Mouse (Mus musculus) ES-Bruce4 (cell line): ENCODE measurements around the gene Ctrc. TPM values are rescaled to one million over a fixed set of nuclear protein-coding genes. Genes with fewer than 3 reads are reported as not detected.

Source experiments
- H3K27ac ChIP-seq: 2 replicates; pipeline ENCODE4 v1.5.1; 2012; ENCODE audit warnings: low read length, inconsistent platforms; ENCODE audit not compliant: insufficient read depth
- H3K27me3 ChIP-seq: 2 replicates; pipeline ENCODE4 v1.6.1; 2012; ENCODE audit warnings: mild to moderate bottlenecking, low read length, inconsistent platforms; ENCODE audit not compliant: control insufficient read depth, poor library complexity, insufficient read depth, severe bottlenecking
- H3K36me3 ChIP-seq: 2 replicates; pipeline ENCODE4 v1.6.1; 2012; ENCODE audit warnings: inconsistent platforms, mild to moderate bottlenecking, low read length, moderate library complexity; ENCODE audit not compliant: control insufficient read depth, poor library complexity, insufficient read depth, severe bottlenecking
- H3K4me1 ChIP-seq: one replicate; pipeline ENCODE4 v1.8.1; 2011; ENCODE audit warnings: low read length; ENCODE audit not compliant: control insufficient read depth, insufficient read depth
- H3K4me3 ChIP-seq: 2 replicates; pipeline ENCODE4 v1.5.1; 2011; ENCODE audit warnings: low read depth, mild to moderate bottlenecking, low read length
- H3K9ac ChIP-seq: 2 replicates; pipeline ENCODE4 v1.6.1; 2012; ENCODE audit warnings: low read depth, mild to moderate bottlenecking, inconsistent platforms; ENCODE audit not compliant: poor library complexity, severe bottlenecking
- H3K9me3 ChIP-seq: replicated peaks from 2 replicates; pipeline ENCODE4 v1.6.1; 2012; ENCODE audit warnings: mild to moderate bottlenecking, low read length, inconsistent platforms; ENCODE audit not compliant: control insufficient read depth, poor library complexity, insufficient read depth, severe bottlenecking
- CTCF ChIP-seq: IDR thresholded peaks from one replicate; pipeline ENCODE4 v1.8.1; 2011; ENCODE audit warnings: low read depth, low read length
- EP300 ChIP-seq: IDR thresholded peaks from 2 replicates; pipeline ENCODE4 v1.6.1; 2011; ENCODE audit warnings: low read depth, low read length; ENCODE audit not compliant: insufficient read depth
- POLR2A ChIP-seq: IDR thresholded peaks from one replicate; pipeline ENCODE4 v1.8.1; 2011; ENCODE audit warnings: low read length; ENCODE audit not compliant: insufficient read depth
- polyA plus RNA-seq: library from polyadenylated mRNA; stranded (reverse); fragments of >200 nt; gene quantifications from 2 replicates; pipeline ENCODE4 v1.2.4, GENCODE M21; 2011; ENCODE audit warnings: low read depth; ENCODE audit not compliant: missing spikeins, insufficient read depth, insufficient read length

The Ctrc gene
- polyA plus RNA-seq, 1 experiment = not detected

- Histone ChIP-seq H3K27me3 (no peaks in the 10 kb centered on the region), H3K9me3 (peaks cover 14% of the 10 kb centered on the region), H3K4me1 (no peaks in the 10 kb centered on the region), H3K9ac (no peak overlapping the region), H3K4me3 (no peak overlapping the region), H3K36me3 (no peaks in the 10 kb centered on the region), H3K27ac (no peak overlapping the region)
- TF ChIP-seq POLR2A (no peak), CTCF (no peak), EP300 (no peak)
These were observed 12.3 kb upstream of the Ctrc start for GRCm38 (mm10) chr4:141858501-141858900.

DNA sequence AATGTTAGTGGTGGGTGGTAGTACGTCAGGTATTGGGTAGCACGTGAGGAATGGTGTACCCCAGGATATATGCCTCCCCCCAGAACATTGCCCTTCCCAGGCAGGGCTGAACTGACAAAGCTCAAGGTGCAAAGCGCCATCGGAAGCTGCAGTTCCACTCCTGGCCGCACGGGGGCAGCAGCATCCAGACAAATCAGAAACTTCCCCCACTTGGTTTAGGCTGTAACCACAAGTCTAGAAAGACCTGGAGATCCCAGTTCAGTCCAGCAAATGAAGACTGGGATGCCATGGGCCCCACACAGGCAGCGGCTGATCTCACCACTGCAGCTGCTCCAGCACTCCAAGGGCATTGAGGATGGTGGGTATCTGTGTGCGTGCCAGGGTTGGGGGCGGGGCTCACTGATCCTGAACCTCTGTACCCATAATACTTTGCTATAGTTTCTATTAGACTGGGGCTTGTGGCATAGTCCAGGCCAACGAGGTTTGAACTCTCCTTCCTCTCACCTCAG is 11.3 kb upstream of the Ctrc start:
- H3K36me3 ChIP-seq = no peaks in the 10 kb centered on the region
- H3K9me3 ChIP-seq = peaks cover 20% of the 10 kb centered on the region
- no peaks in the 10 kb centered on the region for H3K4me1 ChIP-seq
- H3K4me3 ChIP-seq = no peak overlapping the region
- H3K9ac ChIP-seq = no peak overlapping the region
- no peak for TF ChIP-seq POLR2A
- TF ChIP-seq CTCF = peak; percentile 97
- no peak for TF ChIP-seq EP300
- H3K27ac ChIP-seq = no peak overlapping the region
- no peaks in the 10 kb centered on the region for H3K27me3 ChIP-seq

GRCm38 (mm10) chr4:141853437-141853836 is 7.3 kb upstream of the Ctrc start:
- no peak overlapping the region for H3K9ac ChIP-seq
- H3K9me3 ChIP-seq = peaks cover 38% of the 10 kb centered on the region
- TF ChIP-seq CTCF = no peak
- no peaks in the 10 kb centered on the region for H3K27me3 ChIP-seq
- no peak overlapping the region for H3K27ac ChIP-seq
- H3K36me3 ChIP-seq = no peaks in the 10 kb centered on the region
- no peak overlapping the region for H3K4me3 ChIP-seq
- H3K4me1 ChIP-seq = no peaks in the 10 kb centered on the region

GRCm38 (mm10) chr4:141834536-141835095 is 11.5 kb downstream of the Ctrc start:
- Histone ChIP-seq H3K36me3 (no peaks in the 10 kb centered on the region), H3K27me3 (no peaks in the 10 kb centered on the region), H3K9me3 (no peaks in the 10 kb centered on the region), H3K27ac (no peak overlapping the region), H3K4me3 (no peak overlapping the region), H3K9ac (no peak overlapping the region), H3K4me1 (no peaks in the 10 kb centered on the region)
- TF ChIP-seq CTCF (no peak), POLR2A (no peak), EP300 (no peak)

DNA sequence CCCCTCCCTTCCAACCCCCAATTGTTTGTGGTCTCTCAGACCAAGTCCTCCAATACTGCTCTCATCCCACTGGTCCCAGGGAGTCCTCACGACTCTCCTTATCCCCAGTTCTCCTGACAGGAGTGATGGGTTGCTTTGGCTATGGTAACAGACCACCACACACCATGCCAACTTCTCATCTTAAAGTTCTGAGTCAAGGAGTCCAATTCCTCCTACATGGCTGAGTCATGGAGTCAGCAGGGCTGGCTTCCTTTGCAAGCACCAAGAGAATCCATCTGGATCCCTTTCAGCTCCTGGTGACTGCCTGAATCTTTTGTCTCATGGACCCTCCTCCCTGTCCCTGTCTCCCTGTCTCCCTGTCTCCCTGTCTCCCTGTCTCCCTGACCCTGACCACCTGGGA is 12.2 kb downstream of the Ctrc start:
- Histone ChIP-seq H3K36me3 (no peaks in the 10 kb centered on the region), H3K4me3 (no peak overlapping the region), H3K9ac (no peak overlapping the region), H3K27ac (no peak overlapping the region), H3K4me1 (no peaks in the 10 kb centered on the region), H3K9me3 (no peaks in the 10 kb centered on the region), H3K27me3 (no peaks in the 10 kb centered on the region)
- no peak for TF ChIP-seq CTCF
- TF ChIP-seq POLR2A = no peak
- no peak for TF ChIP-seq EP300

DNA sequence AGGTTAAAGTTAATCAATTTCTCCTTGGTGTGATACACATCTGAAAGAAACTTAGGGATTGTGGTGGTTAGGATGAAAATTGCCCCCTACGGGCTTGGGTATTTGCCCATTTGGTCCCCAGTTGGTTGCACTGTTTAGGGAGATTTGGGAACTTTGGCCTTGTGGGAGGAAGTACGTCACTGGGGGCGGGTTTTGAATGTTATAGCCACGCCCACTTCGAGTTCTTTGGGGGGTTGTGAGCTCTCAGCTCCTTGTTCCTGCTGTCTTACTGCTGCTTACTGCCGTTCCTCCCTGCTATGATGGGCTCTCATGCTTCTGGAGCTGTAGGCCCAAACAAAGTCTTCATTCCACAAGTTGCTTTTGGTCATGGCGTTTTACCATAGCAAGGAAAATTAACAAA is 14.8 kb downstream of the Ctrc start:
- no peaks in the 10 kb centered on the region for H3K4me1 ChIP-seq
- H3K36me3 ChIP-seq = no peaks in the 10 kb centered on the region
- no peak for TF ChIP-seq POLR2A
- TF ChIP-seq EP300 = no peak
- no peak for TF ChIP-seq CTCF
- H3K9ac ChIP-seq = no peak overlapping the region
- no peaks in the 10 kb centered on the region for H3K9me3 ChIP-seq
- H3K4me3 ChIP-seq = no peak overlapping the region
- H3K27ac ChIP-seq = no peak overlapping the region
- no peaks in the 10 kb centered on the region for H3K27me3 ChIP-seq
